Mouse (Mus musculus) cortical plate, adult 2 months (tissue): ENCODE measurements at regions not wholly inside any gene's neighbourhood (a gene's known extent, or its start where the extent isn't known, plus 50 kb on each side); places are given as distances from the start of the nearest gene placed in this dataset.

Experiments
- H3K27ac ChIP-seq: fragments of 200-500 bp; 2 replicates; pipeline ENCODE4 v1.5.1; 2012; ENCODE audit warnings: low read length, control low read depth, inconsistent platforms; ENCODE audit not compliant: insufficient read depth
- H3K4me1 ChIP-seq: fragments of 200-500 bp; 2 replicates; pipeline ENCODE4 v1.6.1; 2011; ENCODE audit warnings: low read length; ENCODE audit not compliant: control insufficient read depth, insufficient read depth
- H3K4me3 ChIP-seq: fragments of 200-500 bp; 2 replicates; pipeline ENCODE4 v1.5.1; 2011; ENCODE audit warnings: mild to moderate bottlenecking, low read length, control low read depth; ENCODE audit not compliant: insufficient read depth
- CTCF ChIP-seq: fragments of 200-500 bp; IDR thresholded peaks from 2 replicates; pipeline ENCODE4 v1.5.1; 2011; ENCODE audit warnings: mild to moderate bottlenecking, control low read depth, low read length; ENCODE audit not compliant: insufficient read depth; ENCODE audit errors: extremely low read depth
- POLR2A ChIP-seq: fragments of 200-500 bp; IDR thresholded peaks from 2 replicates; pipeline ENCODE4 v1.6.1; 2011; ENCODE audit warnings: mild to moderate bottlenecking, low read length, control low read depth; ENCODE audit not compliant: insufficient read depth; ENCODE audit errors: extremely low read depth

GRCm38 (mm10) chr3:52843998-52844397 lies 173.0 kb downstream of the Cog6 start:
- peak; percentile 95 for TF ChIP-seq CTCF
- no peak for TF ChIP-seq POLR2A
- Histone ChIP-seq H3K4me3 (no peak overlapping the region), H3K4me1 (no peaks in the 10 kb centered on the region), H3K27ac (no peak overlapping the region)

- TF ChIP-seq CTCF (no peak), POLR2A (no peak)
- H3K27ac ChIP-seq, result no peak overlapping the region
- H3K4me1 ChIP-seq, result no peaks in the 10 kb centered on the region
- no peak overlapping the region for H3K4me3 ChIP-seq
Measured at GRCm38 (mm10) chr3:52842866-52843425, 174.1 kb downstream of the Cog6 start.

- H3K27ac ChIP-seq, result no peak overlapping the region
- no peak for TF ChIP-seq CTCF
- no peak for TF ChIP-seq POLR2A
- no peaks in the 10 kb centered on the region for H3K4me1 ChIP-seq
- no peak overlapping the region for H3K4me3 ChIP-seq
Measured at GRCm38 (mm10) chr3:52840160-52840953, 176.7 kb downstream of the Cog6 start.

- Histone ChIP-seq H3K4me1 (no peaks in the 10 kb centered on the region), H3K4me3 (no peak overlapping the region), H3K27ac (no peak overlapping the region)
- TF ChIP-seq POLR2A (no peak), CTCF (no peak)
Measured at GRCm38 (mm10) chr3:52838020-52838419, 179.0 kb downstream of the Cog6 start.

- Histone ChIP-seq H3K4me1 (no peaks in the 10 kb centered on the region), H3K27ac (no peak overlapping the region), H3K4me3 (no peak overlapping the region)
- TF ChIP-seq POLR2A, result no peak
- TF ChIP-seq CTCF, result no peak
Measured at GRCm38 (mm10) chr3:52837527-52837926, 179.5 kb downstream of the Cog6 start.

GRCm38 (mm10) chr3:52836780-52837179 lies 180.3 kb downstream of the Cog6 start:
- H3K4me1 ChIP-seq, result no peaks in the 10 kb centered on the region
- no peak overlapping the region for H3K27ac ChIP-seq
- H3K4me3 ChIP-seq, result no peak overlapping the region
- no peak for TF ChIP-seq POLR2A
- TF ChIP-seq CTCF, result no peak

GRCm38 (mm10) chr3:52832421-52832820 lies 184.6 kb downstream of the Cog6 start:
- no peaks in the 10 kb centered on the region for H3K4me1 ChIP-seq
- TF ChIP-seq CTCF (no peak), POLR2A (no peak)
- no peak overlapping the region for H3K27ac ChIP-seq
- no peak overlapping the region for H3K4me3 ChIP-seq

GRCm38 (mm10) chr3:52831986-52832385 lies 185.1 kb downstream of the Cog6 start:
- no peak overlapping the region for H3K4me3 ChIP-seq
- no peak for TF ChIP-seq CTCF
- TF ChIP-seq POLR2A, result no peak

GRCm38 (mm10) chr3:52830101-52830500 lies 186.9 kb downstream of the Cog6 start:
- TF ChIP-seq POLR2A, result no peak
- no peak for TF ChIP-seq CTCF
- H3K4me1 ChIP-seq, result no peaks in the 10 kb centered on the region

More at GRCm38 (mm10) chr3:52831986-52832385, 185.1 kb downstream of the Cog6 start:
- no peak overlapping the region for H3K27ac ChIP-seq
- no peaks in the 10 kb centered on the region for H3K4me1 ChIP-seq

GRCm38 (mm10) chr3:52829069-52829468 lies 188.0 kb downstream of the Cog6 start:
- H3K27ac ChIP-seq, result no peak overlapping the region
- H3K4me3 ChIP-seq, result no peak overlapping the region
- no peaks in the 10 kb centered on the region for H3K4me1 ChIP-seq
- no peak for TF ChIP-seq CTCF
- TF ChIP-seq POLR2A, result no peak

More at GRCm38 (mm10) chr3:52830101-52830500, 186.9 kb downstream of the Cog6 start:
- Histone ChIP-seq H3K4me3 (no peak overlapping the region), H3K27ac (no peak overlapping the region)
